Mouse (Mus musculus) heart, adult 2 months (tissue): ENCODE results near the gene Ubqln1.

Experiments
- CTCF ChIP-seq: fragments of 200-600 bp; IDR thresholded peaks from 2 replicates; pipeline ENCODE4 v1.8.1; 2022; ENCODE audit warnings: antibody characterized with exemption, mild to moderate bottlenecking, moderate library complexity
- EP300 ChIP-seq: fragments of 200-500 bp; IDR thresholded peaks from 2 replicates; pipeline ENCODE4 v1.6.1; 2011; ENCODE audit warnings: low read depth, low read length, control low read depth; ENCODE audit not compliant: insufficient read depth
- POLR2A ChIP-seq: fragments of 200-500 bp; IDR thresholded peaks from 2 replicates; pipeline ENCODE4 v1.6.1; 2011; ENCODE audit warnings: mild to moderate bottlenecking, low read depth, low read length, control low read depth; ENCODE audit not compliant: insufficient read depth

GRCm38 (mm10) chr13:58201343-58201742 lies 14.1 kb downstream of the Ubqln1 start:
- TF ChIP-seq POLR2A: no peak
- no peak for TF ChIP-seq CTCF
- TF ChIP-seq EP300: no peak
